Mouse (Mus musculus): ENCODE measurements at regions not wholly inside any gene's neighbourhood (a gene's known extent, or its start where the extent isn't known, plus 50 kb on each side); places are given as distances from the start of the nearest gene placed in this dataset.

DNA sequence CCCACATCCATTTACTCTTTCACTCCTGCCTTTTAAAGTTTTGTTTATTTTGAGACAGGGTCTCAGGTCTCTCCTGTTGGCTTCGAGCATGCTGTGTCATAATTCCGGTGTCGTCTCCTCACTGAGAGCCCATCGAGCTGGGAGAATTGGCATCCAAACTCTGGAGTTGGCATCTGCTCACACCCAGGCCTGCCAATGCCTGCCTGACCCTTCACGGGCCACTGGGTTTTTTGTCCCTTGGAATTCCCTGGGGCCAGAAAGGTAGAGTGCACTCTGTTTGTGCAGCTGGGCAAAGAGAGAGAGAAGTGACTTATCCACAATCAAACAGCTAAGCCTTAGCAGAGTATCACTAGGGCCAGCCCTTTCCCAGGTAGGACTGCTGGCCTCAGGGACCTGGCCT lies 83.6 kb upstream of the Nectin1 start:
- Histone ChIP-seq H3K4me2 (no peak overlapping the region), H3K9ac (no peak overlapping the region), H3K9me3 (no peaks in the 10 kb centered on the region), H3K27ac (no peak overlapping the region), H3K4me1 (no peaks in the 10 kb centered on the region), H3K27me3 (no peaks in the 10 kb centered on the region), H3K4me3 (no peak overlapping the region), H3K36me3 (no peaks in the 10 kb centered on the region)
- ATAC-seq (ENCODE audit: insufficient number of reproducible peaks, low FRiP score, low TSS enrichment, low read depth) = no peak
- 88% methylated on average over 5 of the region's 5 CpGs for WGBS

GRCm38 (mm10) chr9:43660896-43661563 lies 82.8 kb upstream of the Nectin1 start:
- WGBS = 39% methylated on average over 11 of the region's 11 CpGs
- Histone ChIP-seq H3K4me1 (no peaks in the 10 kb centered on the region), H3K9ac (no peak overlapping the region), H3K27me3 (no peaks in the 10 kb centered on the region), H3K4me3 (no peak overlapping the region), H3K27ac (no peak overlapping the region), H3K4me2 (no peak overlapping the region), H3K36me3 (no peaks in the 10 kb centered on the region), H3K9me3 (no peaks in the 10 kb centered on the region)
- ATAC-seq (ENCODE audit: insufficient number of reproducible peaks, low FRiP score, low TSS enrichment, low read depth) = no peak

DNA sequence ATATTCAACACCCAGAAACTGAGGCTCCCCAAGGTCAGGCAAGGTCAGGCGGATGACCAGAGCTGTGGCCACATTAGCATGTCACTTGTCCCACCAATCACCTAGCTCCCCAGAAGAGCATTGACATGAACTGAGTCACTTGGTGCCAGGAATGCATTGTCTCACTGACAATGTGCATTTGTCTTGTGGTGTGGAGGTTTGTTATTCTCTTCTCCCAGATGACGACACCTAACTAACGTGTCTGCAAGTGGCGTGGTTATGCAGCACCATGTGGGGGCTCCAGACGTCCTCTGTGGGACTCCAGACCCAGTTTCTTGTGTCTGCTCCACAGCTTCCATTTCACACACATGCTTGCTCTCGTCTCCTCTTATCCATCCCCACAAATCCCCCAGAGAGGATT lies 82.1 kb upstream of the Nectin1 start:
- H3K9ac ChIP-seq = no peak overlapping the region
- 68% methylated on average over 6 of the region's 6 CpGs for WGBS

GRCm38 (mm10) chr9:43667386-43667785 lies 76.4 kb upstream of the Nectin1 start:
- no peak overlapping the region for H3K4me3 ChIP-seq
- H3K36me3 ChIP-seq = no peaks in the 10 kb centered on the region
- no peaks in the 10 kb centered on the region for H3K4me1 ChIP-seq
- H3K4me2 ChIP-seq = no peak overlapping the region
- ATAC-seq (ENCODE audit: insufficient number of reproducible peaks, low FRiP score, low TSS enrichment, low read depth) = no peak
- H3K27me3 ChIP-seq = no peaks in the 10 kb centered on the region
- no peaks in the 10 kb centered on the region for H3K9me3 ChIP-seq
- no peak overlapping the region for H3K9ac ChIP-seq
- no peak overlapping the region for H3K27ac ChIP-seq
- WGBS = 85% methylated on average over 6 of the region's 6 CpGs

More for the DNA sequence above, 82.1 kb upstream of the Nectin1 start:
- no peak for ATAC-seq (ENCODE audit: insufficient number of reproducible peaks, low FRiP score, low TSS enrichment, low read depth)
- Histone ChIP-seq H3K4me1 (no peaks in the 10 kb centered on the region), H3K4me3 (no peak overlapping the region), H3K36me3 (no peaks in the 10 kb centered on the region), H3K4me2 (no peak overlapping the region), H3K9me3 (no peaks in the 10 kb centered on the region), H3K27ac (no peak overlapping the region), H3K27me3 (no peaks in the 10 kb centered on the region)

DNA sequence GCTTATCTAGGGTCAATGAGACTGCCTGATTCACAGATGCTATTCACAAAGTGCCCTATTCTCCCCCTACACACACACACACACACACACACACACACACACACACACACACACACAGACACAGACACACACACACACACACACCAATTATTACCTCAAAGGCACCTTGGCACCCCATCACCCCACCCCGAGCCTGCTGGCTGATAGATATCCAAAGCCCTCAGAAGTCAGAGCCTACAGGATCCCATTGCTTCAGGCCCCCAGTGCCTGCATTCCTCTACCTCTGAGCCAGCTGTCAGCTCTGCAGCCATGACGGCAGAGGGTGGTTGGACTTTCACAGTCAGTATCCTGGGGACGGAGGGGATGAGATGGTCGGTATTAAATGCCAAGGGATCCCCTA lies 75.8 kb upstream of the Nectin1 start:
- ATAC-seq (ENCODE audit: insufficient number of reproducible peaks, low FRiP score, low TSS enrichment, low read depth) = no peak
- Histone ChIP-seq H3K9ac (no peak overlapping the region), H3K4me2 (no peak overlapping the region), H3K4me1 (no peaks in the 10 kb centered on the region), H3K27ac (no peak overlapping the region), H3K9me3 (no peaks in the 10 kb centered on the region), H3K4me3 (no peak overlapping the region), H3K27me3 (no peaks in the 10 kb centered on the region), H3K36me3 (no peaks in the 10 kb centered on the region)
- WGBS = 60% methylated on average over 4 of the region's 4 CpGs

DNA sequence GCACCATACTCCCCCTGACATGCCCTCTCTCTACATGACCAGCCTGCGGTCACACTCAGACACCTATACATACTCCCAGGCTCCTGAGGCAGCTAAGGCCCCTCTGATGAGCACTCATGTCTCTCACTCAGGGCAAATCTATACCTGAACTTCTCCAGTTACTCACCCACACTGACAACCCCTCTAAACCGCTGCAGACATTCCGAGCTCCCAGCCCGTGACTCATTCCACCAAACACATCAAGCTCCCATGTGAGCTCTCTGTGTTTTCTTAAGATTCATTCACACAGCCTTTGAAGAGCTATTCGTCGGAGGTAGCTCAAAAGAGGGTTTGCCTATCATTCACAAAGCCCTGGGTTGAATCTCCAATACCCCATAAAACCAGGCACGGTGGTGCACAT lies 75.1 kb upstream of the Nectin1 start:
- no peaks in the 10 kb centered on the region for H3K27me3 ChIP-seq
- ATAC-seq (ENCODE audit: insufficient number of reproducible peaks, low FRiP score, low TSS enrichment, low read depth) = no peak
- H3K4me1 ChIP-seq = no peaks in the 10 kb centered on the region
- H3K36me3 ChIP-seq = no peaks in the 10 kb centered on the region
- H3K9ac ChIP-seq = no peak overlapping the region
- no peak overlapping the region for H3K27ac ChIP-seq
- no peak overlapping the region for H3K4me3 ChIP-seq
- 58% methylated on average over 7 of the region's 7 CpGs for WGBS
- no peak overlapping the region for H3K4me2 ChIP-seq
- H3K9me3 ChIP-seq = no peaks in the 10 kb centered on the region

DNA sequence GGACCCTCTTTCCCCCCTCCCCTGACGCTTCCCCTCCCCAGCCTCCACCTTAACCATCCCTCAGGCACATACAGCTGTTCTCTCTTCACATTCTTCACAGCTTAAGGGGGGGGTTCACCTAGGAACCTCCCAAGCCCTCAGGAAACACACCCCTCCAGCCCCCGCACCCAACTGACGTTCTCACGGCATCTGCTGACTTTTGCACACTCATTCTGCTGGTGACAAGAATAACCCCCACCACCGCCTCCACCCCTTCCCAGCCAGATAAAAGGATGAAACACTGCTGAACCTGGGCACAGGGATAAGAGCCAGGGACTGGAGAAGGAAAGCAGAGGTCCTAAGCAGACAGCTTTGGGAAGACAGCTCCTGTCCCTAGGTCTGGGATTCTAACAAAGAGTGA lies 73.2 kb upstream of the Nectin1 start:
- H3K27ac ChIP-seq = no peak overlapping the region
- H3K4me1 ChIP-seq = no peaks in the 10 kb centered on the region
- no peaks in the 10 kb centered on the region for H3K36me3 ChIP-seq
- no peak overlapping the region for H3K4me2 ChIP-seq
- 60% methylated on average over 5 of the region's 5 CpGs for WGBS
- H3K4me3 ChIP-seq = no peak overlapping the region
- H3K9ac ChIP-seq = no peak overlapping the region
- H3K27me3 ChIP-seq = no peaks in the 10 kb centered on the region
- ATAC-seq (ENCODE audit: insufficient number of reproducible peaks, low FRiP score, low TSS enrichment, low read depth) = no peak
- no peaks in the 10 kb centered on the region for H3K9me3 ChIP-seq

DNA sequence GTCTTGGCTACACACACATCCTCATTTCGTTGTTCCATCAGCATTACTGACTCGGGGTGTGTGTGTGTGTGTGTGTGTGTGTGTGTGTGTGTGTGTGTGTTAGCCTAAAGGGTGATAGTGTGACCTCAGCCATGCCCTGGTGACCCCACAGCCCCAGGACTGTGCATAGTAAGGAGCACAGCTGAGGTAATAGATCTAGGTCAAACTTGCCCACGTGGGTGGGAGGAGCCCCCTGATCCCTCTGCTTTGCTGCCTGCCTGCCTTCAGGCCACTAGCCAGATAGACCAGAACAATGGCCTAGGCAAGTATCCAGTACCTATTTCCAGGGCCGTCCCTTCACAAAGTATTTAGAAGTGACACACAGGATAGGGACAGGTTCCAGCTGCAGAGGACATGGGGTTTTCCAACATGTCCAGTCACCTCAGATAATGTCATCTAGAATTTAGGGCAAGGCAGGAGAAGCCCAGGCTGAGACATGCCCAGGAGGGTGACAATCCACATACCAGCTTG lies 70.6 kb upstream of the Nectin1 start:
- Histone ChIP-seq H3K4me3 (no peak overlapping the region), H3K27ac (no peak overlapping the region), H3K9me3 (no peaks in the 10 kb centered on the region), H3K4me2 (no peak overlapping the region), H3K27me3 (no peaks in the 10 kb centered on the region), H3K9ac (no peak overlapping the region), H3K4me1 (no peaks in the 10 kb centered on the region), H3K36me3 (no peaks in the 10 kb centered on the region)
- 53% methylated on average over 4 of the region's 4 CpGs for WGBS
- ATAC-seq (ENCODE audit: insufficient number of reproducible peaks, low FRiP score, low TSS enrichment, low read depth) = no peak

DNA sequence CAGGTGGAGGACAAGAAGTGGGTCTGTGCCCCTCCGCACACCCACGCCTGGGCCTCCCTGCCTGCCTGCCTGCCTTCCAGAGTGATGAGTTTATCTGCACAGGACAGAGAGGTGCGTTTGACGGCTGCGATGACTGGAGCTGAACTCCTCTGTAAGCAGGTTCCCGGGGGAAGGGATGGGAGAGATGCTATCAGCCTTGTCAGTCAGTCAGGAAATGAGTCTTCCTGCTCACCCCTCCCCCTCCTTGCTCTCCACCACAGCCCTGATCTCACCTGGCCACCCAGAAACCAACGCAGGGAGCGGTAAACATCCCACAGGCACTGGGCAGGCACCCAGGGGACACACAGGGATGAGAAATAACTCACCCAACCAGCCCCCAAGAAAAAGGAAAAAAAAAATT lies 69.5 kb upstream of the Nectin1 start:
- H3K36me3 ChIP-seq = no peaks in the 10 kb centered on the region
- no peaks in the 10 kb centered on the region for H3K9me3 ChIP-seq
- no peaks in the 10 kb centered on the region; the same call in 1 of the 2 replicates for H3K27me3 ChIP-seq
- 37% methylated on average over 8 of the region's 8 CpGs for WGBS
- H3K27ac ChIP-seq = no peak overlapping the region
- H3K9ac ChIP-seq = no peak overlapping the region
- H3K4me1 ChIP-seq = no peaks in the 10 kb centered on the region
- H3K4me3 ChIP-seq = no peak overlapping the region
- no peak overlapping the region for H3K4me2 ChIP-seq
- no peak for ATAC-seq (ENCODE audit: insufficient number of reproducible peaks, low FRiP score, low TSS enrichment, low read depth)

DNA sequence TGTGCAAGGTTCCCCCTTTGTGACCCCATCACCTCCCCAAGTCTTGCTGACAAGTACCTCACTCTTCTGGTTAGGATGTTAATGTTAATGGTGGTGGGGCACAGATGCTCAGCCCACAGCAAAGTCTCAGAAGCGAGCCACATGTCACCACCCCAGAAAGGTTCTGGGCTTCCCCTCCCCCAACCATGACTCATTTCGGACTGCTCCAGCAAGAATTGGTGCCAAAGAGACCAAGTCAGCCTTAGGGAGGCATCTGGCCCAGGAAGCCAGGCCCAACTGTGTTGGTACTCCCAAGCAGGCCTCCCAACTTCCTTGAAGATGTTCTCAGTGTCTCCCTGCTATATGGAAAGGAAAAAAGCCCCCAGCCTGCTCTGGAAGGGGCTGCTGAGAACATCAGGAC lies 67.8 kb upstream of the Nectin1 start:
- H3K4me2 ChIP-seq = no peak overlapping the region
- H3K27me3 ChIP-seq = no peaks in the 10 kb centered on the region; the same call in 1 of the 2 replicates
- WGBS = 72% methylated on average over 2 of the region's 2 CpGs
- ATAC-seq (ENCODE audit: insufficient number of reproducible peaks, low FRiP score, low TSS enrichment, low read depth) = no peak
- no peak overlapping the region for H3K27ac ChIP-seq
- no peaks in the 10 kb centered on the region for H3K4me1 ChIP-seq
- H3K36me3 ChIP-seq = no peaks in the 10 kb centered on the region
- no peaks in the 10 kb centered on the region for H3K9me3 ChIP-seq
- no peak overlapping the region for H3K9ac ChIP-seq
- H3K4me3 ChIP-seq = no peak overlapping the region

GRCm38 (mm10) chr9:43679331-43679730 lies 64.5 kb upstream of the Nectin1 start:
- Histone ChIP-seq H3K4me1 (no peaks in the 10 kb centered on the region), H3K27me3 (no peaks in the 10 kb centered on the region; the same call in 1 of the 2 replicates), H3K27ac (no peak overlapping the region), H3K4me2 (no peak overlapping the region), H3K9me3 (no peaks in the 10 kb centered on the region), H3K4me3 (no peak overlapping the region), H3K9ac (no peak overlapping the region), H3K36me3 (no peaks in the 10 kb centered on the region)
- ATAC-seq (ENCODE audit: insufficient number of reproducible peaks, low FRiP score, low TSS enrichment, low read depth) = no peak
- 46% methylated on average over 17 of the region's 17 CpGs for WGBS

DNA sequence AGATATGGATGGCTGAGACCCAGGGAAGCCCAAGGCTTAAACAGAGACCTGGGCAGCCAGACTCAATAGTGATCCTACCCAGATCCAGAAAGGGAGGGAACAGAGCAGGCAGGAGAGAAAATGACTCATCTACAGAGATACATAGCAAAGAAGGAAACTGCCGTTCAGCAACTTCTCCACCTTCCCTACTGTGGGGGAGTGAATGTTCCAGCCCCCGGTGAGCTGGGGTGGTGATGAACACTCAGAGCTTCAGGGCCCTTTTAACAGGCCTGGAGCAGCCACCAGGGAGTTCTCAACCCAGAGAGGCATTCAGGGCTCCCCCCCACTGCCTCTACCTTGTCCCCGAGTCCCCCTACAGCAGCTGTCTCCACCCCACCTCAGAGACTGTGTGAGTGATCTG lies 62.5 kb upstream of the Nectin1 start:
- no peaks in the 10 kb centered on the region; the same call in 1 of the 2 replicates for H3K27me3 ChIP-seq
- H3K4me3 ChIP-seq = no peak overlapping the region
- H3K9me3 ChIP-seq = no peaks in the 10 kb centered on the region
- no peaks in the 10 kb centered on the region for H3K36me3 ChIP-seq
- no peak overlapping the region for H3K27ac ChIP-seq
- no peak for ATAC-seq (ENCODE audit: insufficient number of reproducible peaks, low FRiP score, low TSS enrichment, low read depth)
- H3K4me2 ChIP-seq = no peak overlapping the region
- no peak overlapping the region for H3K9ac ChIP-seq
- 60% methylated on average over 3 of the region's 3 CpGs for WGBS
- no peaks in the 10 kb centered on the region for H3K4me1 ChIP-seq

DNA sequence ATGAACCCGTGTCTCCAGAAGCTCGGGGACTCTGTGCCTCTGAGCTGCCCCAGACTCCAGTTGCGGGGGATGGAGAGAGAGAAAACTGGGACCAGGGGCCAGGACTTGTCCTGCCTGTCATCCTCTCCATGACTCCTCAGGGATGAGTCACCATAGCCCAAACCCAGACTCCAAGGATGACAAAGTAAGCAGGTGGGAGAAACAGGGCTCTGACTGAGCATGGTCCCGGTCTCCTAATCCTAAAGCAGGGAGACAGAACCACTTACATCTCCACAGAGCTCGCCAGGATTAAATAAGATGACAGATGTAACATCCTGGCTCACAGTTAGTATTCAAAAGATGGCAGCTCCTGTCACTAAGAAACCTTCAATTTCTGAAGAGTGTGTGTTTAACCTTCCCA lies 61.7 kb upstream of the Nectin1 start:
- ATAC-seq (ENCODE audit: insufficient number of reproducible peaks, low FRiP score, low TSS enrichment, low read depth) = no peak
- no peaks in the 10 kb centered on the region; the same call in 1 of the 2 replicates for H3K27me3 ChIP-seq
- no peak overlapping the region for H3K27ac ChIP-seq
- no peaks in the 10 kb centered on the region for H3K4me1 ChIP-seq
- no peak overlapping the region for H3K9ac ChIP-seq
- 61% methylated on average over 5 of the region's 5 CpGs for WGBS
- no peak overlapping the region for H3K4me3 ChIP-seq
- no peaks in the 10 kb centered on the region for H3K36me3 ChIP-seq
- no peak overlapping the region for H3K4me2 ChIP-seq
- no peaks in the 10 kb centered on the region for H3K9me3 ChIP-seq

Measured in limb, embryonic 15.5 days (tissue).